Mouse (Mus musculus): ENCODE data around the gene Dock6. TPM values are rescaled to one million over a fixed set of nuclear protein-coding genes. Genes with fewer than 3 reads are reported as not detected.

The Dock6 gene
- total and polyA plus RNA-seq, 3 experiments, result 3.9 to 16.8 (median 11.6) TPM

DNA sequence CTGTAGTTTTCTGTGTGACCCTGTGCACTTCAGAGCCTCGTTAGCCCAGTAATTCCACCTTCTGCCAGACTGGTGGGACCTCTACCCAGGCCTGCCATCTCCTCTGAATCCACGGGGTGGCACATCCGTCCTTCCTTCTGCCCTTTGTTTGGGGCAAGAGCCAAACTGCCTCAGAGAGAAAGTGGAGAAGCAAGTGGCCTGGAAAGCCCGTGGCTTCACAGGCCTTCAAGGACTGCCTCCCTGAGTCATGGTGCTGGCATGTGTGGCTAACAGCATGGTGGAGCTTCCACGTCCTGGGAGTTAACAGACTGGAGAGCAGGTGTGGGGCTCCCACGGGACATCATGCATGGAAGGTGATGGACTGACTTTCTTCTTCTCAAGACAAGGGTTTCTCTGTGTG, 101.1 kb downstream of the Dock6 start:
- H3K4me3 ChIP-seq (ENCODE audit: low read depth, low read length), result no peak overlapping the region
- H3K27me3 ChIP-seq (ENCODE audit: insufficient read depth, low read length), result no peaks in the 10 kb centered on the region
- DNase-seq (ENCODE audit: low spot score), result no peak
- peaks cover 92% of the 10 kb centered on the region for H3K36me3 ChIP-seq (replicated peaks)
- H3K9me3 ChIP-seq (replicated peaks), result no peaks in the 10 kb centered on the region
- H3K4me1 ChIP-seq (ENCODE audit: insufficient read depth, low read depth, low read length), result peaks cover 43% of the 10 kb centered on the region
- ATAC-seq (ENCODE audit: extremely low read depth, insufficient number of reproducible peaks, low FRiP score, poor library complexity, severe bottlenecking), result no peak; the same call in 1 of the 2 replicates
- no peak for TF ChIP-seq CTCF (IDR thresholded peaks at IDR 0.05; ENCODE audit: low read depth, low read length)
- 0 out of 2 replicates have a peak, but pooled peaks have one; percentile 33 for TF ChIP-seq POLR2AphosphoS5 (IDR thresholded peaks at IDR 0.05; ENCODE audit: insufficient replicate concordance, low read depth, low read length)

- no peaks in the 10 kb centered on the region for H3K9me3 ChIP-seq (replicated peaks)
- no peaks in the 10 kb centered on the region for H3K27me3 ChIP-seq (ENCODE audit: insufficient read depth, low read length)
- ATAC-seq (ENCODE audit: extremely low read depth, insufficient number of reproducible peaks, low FRiP score, poor library complexity, severe bottlenecking) (no peak), DNase-seq (ENCODE audit: low spot score) (no peak)
- H3K36me3 ChIP-seq (replicated peaks), result peaks cover 93% of the 10 kb centered on the region
- no peak for TF ChIP-seq POLR2AphosphoS5 (IDR thresholded peaks at IDR 0.05; ENCODE audit: insufficient replicate concordance, low read depth, low read length)
- TF ChIP-seq GATA2 (IDR thresholded peaks at IDR 0.05; ENCODE audit: borderline replicate concordance, low read depth, low read length), result no peak
- TF ChIP-seq TAL1 (conservative IDR thresholded peaks at IDR 0.05; ENCODE audit: low read depth, low read length), result no peak
- no peak for TF ChIP-seq CTCF (IDR thresholded peaks at IDR 0.05; ENCODE audit: low read depth, low read length)
- no peak for TF ChIP-seq GATA1 (IDR thresholded peaks at IDR 0.05; ENCODE audit: borderline replicate concordance, low read length)
- H3K4me3 ChIP-seq (ENCODE audit: low read depth, low read length), result no peak overlapping the region
- peaks cover 50% of the 10 kb centered on the region for H3K4me1 ChIP-seq (ENCODE audit: insufficient read depth, low read depth, low read length)
These were observed 102.1 kb downstream of the Dock6 start for GRCm38 (mm10) chr9:21750370-21750769.

Other genes starting within 250 kb of the Dock6 start
- gene Smarca4, start 236.5 kb downstream of the Dock6 start, total RNA-seq (2014; fragmentation: Nextera tagmentation), result 85.6 and 96.4 TPM in 2 replicates
- 42.2 and 46.1 TPM in 2 replicates for gene Smarca4, start 236.5 kb downstream of the Dock6 start, total RNA-seq (2017)
- gene Smarca4, start 236.5 kb downstream of the Dock6 start, polyA plus RNA-seq (2012), result 220 and 247 TPM in 2 replicates
- gene Ldlr, start 129.2 kb downstream of the Dock6 start, total RNA-seq (2014; fragmentation: Nextera tagmentation), result 17.4 and 21.9 TPM in 2 replicates
- gene Ldlr, start 129.2 kb downstream of the Dock6 start, total RNA-seq (2017), result 52.1 and 55.9 TPM in 2 replicates
- gene Ldlr, start 129.2 kb downstream of the Dock6 start, polyA plus RNA-seq (2012), result 27.8 and 37.5 TPM in 2 replicates
- gene Spc24, start 92.3 kb downstream of the Dock6 start, total RNA-seq (2014; fragmentation: Nextera tagmentation), result 49.8 and 61.5 TPM in 2 replicates
- gene Spc24, start 92.3 kb downstream of the Dock6 start, total RNA-seq (2017), result 91.2 and 126 TPM in 2 replicates
- gene Spc24, start 92.3 kb downstream of the Dock6 start, polyA plus RNA-seq (2012), result 116 and 128 TPM in 2 replicates
- not detected in 2 replicates for gene Kank2, start 53.9 kb downstream of the Dock6 start, total RNA-seq (2014; fragmentation: Nextera tagmentation)
- under 0.01 TPM in 2 replicates for gene Kank2, start 53.9 kb downstream of the Dock6 start, total RNA-seq (2017)
- not detected in 2 replicates for gene Kank2, start 53.9 kb downstream of the Dock6 start, polyA plus RNA-seq (2012)
- gene Angptl8, start 17.1 kb downstream of the Dock6 start, total RNA-seq (2014; fragmentation: Nextera tagmentation), result not detected in 2 replicates
- not detected in 2 replicates for gene Angptl8, start 17.1 kb downstream of the Dock6 start, total RNA-seq (2017)
- not detected in 2 replicates for gene Angptl8, start 17.1 kb downstream of the Dock6 start, polyA plus RNA-seq (2012)
- 3.7 and 6.8 TPM in 2 replicates for gene Rab3d, start 65.6 kb upstream of the Dock6 start, total RNA-seq (2014; fragmentation: Nextera tagmentation)
- gene Rab3d, start 65.6 kb upstream of the Dock6 start, total RNA-seq (2017), result 7.0 TPM in 2 replicates
- 4.9 and 8.5 TPM in 2 replicates for gene Rab3d, start 65.6 kb upstream of the Dock6 start, polyA plus RNA-seq (2012)
- gene Ccdc159, start 74.8 kb upstream of the Dock6 start, total RNA-seq (2014; fragmentation: Nextera tagmentation), result 1.8 and 3.8 TPM in 2 replicates
- 0.64 and 0.98 TPM in 2 replicates for gene Ccdc159, start 74.8 kb upstream of the Dock6 start, total RNA-seq (2017)
- 0.21 and 0.31 TPM in 2 replicates for gene Ccdc159, start 74.8 kb upstream of the Dock6 start, polyA plus RNA-seq (2012)
- gene Tmem205, start 74.9 kb upstream of the Dock6 start, total RNA-seq (2014; fragmentation: Nextera tagmentation), result 12.8 and 17.6 TPM in 2 replicates
- gene Tmem205, start 74.9 kb upstream of the Dock6 start, total RNA-seq (2017), result 9.0 and 17.1 TPM in 2 replicates
- 11.3 and 15.9 TPM in 2 replicates for gene Tmem205, start 74.9 kb upstream of the Dock6 start, polyA plus RNA-seq (2012)
- 1.6 and 5.3 TPM in 2 replicates for gene Plppr2, start 84.4 kb upstream of the Dock6 start, total RNA-seq (2014; fragmentation: Nextera tagmentation)
- 0.41 and 0.44 TPM in 2 replicates for gene Plppr2, start 84.4 kb upstream of the Dock6 start, total RNA-seq (2017)
- gene Plppr2, start 84.4 kb upstream of the Dock6 start, polyA plus RNA-seq (2012), result 5.8 and 7.6 TPM in 2 replicates
- 11.8 and 12.4 TPM in 2 replicates for gene Swsap1, start 103.1 kb upstream of the Dock6 start, total RNA-seq (2014; fragmentation: Nextera tagmentation)
- gene Swsap1, start 103.1 kb upstream of the Dock6 start, total RNA-seq (2017), result 10.9 and 12.8 TPM in 2 replicates
- gene Swsap1, start 103.1 kb upstream of the Dock6 start, polyA plus RNA-seq (2012), result 12.6 and 14.5 TPM in 2 replicates
- gene Epor, start 110.9 kb upstream of the Dock6 start, total RNA-seq (2014; fragmentation: Nextera tagmentation), result 35.5 and 49.7 TPM in 2 replicates
- 14.4 and 21.9 TPM in 2 replicates for gene Epor, start 110.9 kb upstream of the Dock6 start, total RNA-seq (2017)
- 125 and 135 TPM in 2 replicates for gene Epor, start 110.9 kb upstream of the Dock6 start, polyA plus RNA-seq (2012)
- gene Rgl3, start 136.8 kb upstream of the Dock6 start, total RNA-seq (2014; fragmentation: Nextera tagmentation), result not detected in 2 replicates
- gene Rgl3, start 136.8 kb upstream of the Dock6 start, total RNA-seq (2017), result 0.05 TPM in 1 of 2 replicates, not detected in the other
- not detected in 2 replicates for gene Rgl3, start 136.8 kb upstream of the Dock6 start, polyA plus RNA-seq (2012)
- gene Ccdc151, start 150.0 kb upstream of the Dock6 start, total RNA-seq (2014; fragmentation: Nextera tagmentation), result not detected in 2 replicates
- 0.22 TPM in 1 of 2 replicates, not detected in the other for gene Ccdc151, start 150.0 kb upstream of the Dock6 start, total RNA-seq (2017)
- gene Ccdc151, start 150.0 kb upstream of the Dock6 start, polyA plus RNA-seq (2012), result 0.07 and 0.08 TPM in 2 replicates
- gene Prkcsh, start 150.2 kb upstream of the Dock6 start, total RNA-seq (2014; fragmentation: Nextera tagmentation), result 55.3 and 65.0 TPM in 2 replicates
- 115 and 116 TPM in 2 replicates for gene Prkcsh, start 150.2 kb upstream of the Dock6 start, total RNA-seq (2017)
- 159 and 167 TPM in 2 replicates for gene Prkcsh, start 150.2 kb upstream of the Dock6 start, polyA plus RNA-seq (2012)
- gene Elavl3, start 199.4 kb upstream of the Dock6 start, total RNA-seq (2014; fragmentation: Nextera tagmentation), result not detected in 2 replicates
- gene Elavl3, start 199.4 kb upstream of the Dock6 start, total RNA-seq (2017), result 0.05 and 0.06 TPM in 2 replicates
- 0.01 TPM in 1 of 2 replicates, not detected in the other for gene Elavl3, start 199.4 kb upstream of the Dock6 start, polyA plus RNA-seq (2012)
- not detected in 2 replicates for gene Gm49318, start 218.6 kb upstream of the Dock6 start, total RNA-seq (2014; fragmentation: Nextera tagmentation)
- gene Gm49318, start 218.6 kb upstream of the Dock6 start, total RNA-seq (2017), result not detected in 2 replicates
- gene Gm49318, start 218.6 kb upstream of the Dock6 start, polyA plus RNA-seq (2012), result not detected in 2 replicates
- gene Zfp653, start 218.7 kb upstream of the Dock6 start, total RNA-seq (2014; fragmentation: Nextera tagmentation), result 7.3 and 10.5 TPM in 2 replicates
- gene Zfp653, start 218.7 kb upstream of the Dock6 start, total RNA-seq (2017), result 9.1 and 11.3 TPM in 2 replicates
- 19.0 and 22.4 TPM in 2 replicates for gene Zfp653, start 218.7 kb upstream of the Dock6 start, polyA plus RNA-seq (2012)
- 18.2 and 25.4 TPM in 2 replicates for gene Ecsit, start 232.8 kb upstream of the Dock6 start, total RNA-seq (2014; fragmentation: Nextera tagmentation)
- gene Ecsit, start 232.8 kb upstream of the Dock6 start, total RNA-seq (2017), result 24.0 and 28.5 TPM in 2 replicates
- gene Ecsit, start 232.8 kb upstream of the Dock6 start, polyA plus RNA-seq (2012), result 33.2 and 43.2 TPM in 2 replicates
- not detected in 2 replicates for gene Cnn1, start 246.6 kb upstream of the Dock6 start, total RNA-seq (2014; fragmentation: Nextera tagmentation)
- gene Cnn1, start 246.6 kb upstream of the Dock6 start, total RNA-seq (2017), result 0.05 and 0.17 TPM in 2 replicates
- gene Cnn1, start 246.6 kb upstream of the Dock6 start, polyA plus RNA-seq (2012), result not detected in 2 replicates